ENCODE assay signal across 18 mouse cellular contexts in the genomic region with DNA sequence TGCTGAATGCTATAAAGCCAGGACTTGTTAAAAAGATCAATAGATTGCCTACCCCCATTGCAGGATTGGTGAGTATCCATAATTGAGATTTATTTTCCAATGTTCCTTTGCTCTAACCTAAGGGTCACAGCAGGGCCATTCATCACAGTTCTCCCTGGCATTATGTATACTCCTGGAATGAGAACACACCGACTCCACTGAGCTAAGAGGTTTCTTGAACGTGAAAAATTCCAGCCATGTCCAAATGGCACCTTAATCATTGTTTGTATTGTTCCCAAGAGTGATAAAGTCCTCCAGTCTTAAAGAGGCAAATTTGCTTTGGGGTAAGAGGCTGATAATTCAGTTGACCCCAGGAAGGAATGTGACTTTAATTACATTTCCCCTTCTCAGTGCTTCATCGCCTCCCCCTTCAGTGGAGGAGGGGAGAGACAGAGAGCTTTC.
DNase-seq lines count a peak whose midpoint lies in the region; ATAC-seq and TF ChIP-seq lines count a peak whose summit lies in the region.
"Had no signal": no experiment of that assay in that cellular context is flagged by ENCODE, and none has a peak within 500 bp of the region (broad histone marks: within the 10 kb centered on the region; RNA-seq: fewer than 3 reads in every experiment).

No protein-coding gene starts in this region.

- no peaks in the 10 kb centered on the region for H3K27me3 ChIP-seq in hindbrain, embryonic 11.5 days (ENCODE audit: control insufficient read depth, insufficient read depth, low read length)
- H3K27me3 ChIP-seq in hindbrain, embryonic 13.5 days = no peaks in the 10 kb centered on the region
- H3K27me3 ChIP-seq in stomach, embryonic 14.5 days (ENCODE audit: control insufficient read depth, insufficient read depth, low read length) = no peaks in the 10 kb centered on the region
- no peaks in the 10 kb centered on the region for H3K27me3 ChIP-seq in stomach, postnatal 0 days (ENCODE audit: control insufficient read depth, insufficient read depth, low read length)
- no peaks in the 10 kb centered on the region for H3K27me3 ChIP-seq in forebrain, embryonic 16.5 days (replicated peaks; ENCODE audit: control insufficient read depth, insufficient read depth, low read length)
- H3K27me3 ChIP-seq: forebrain, embryonic 13.5 days; limb, embryonic 13.5 days; megakaryocyte, embryonic 14.5 days had no signal

- no peak overlapping the region for H3K9ac ChIP-seq in hindbrain, embryonic 11.5 days (ENCODE audit: low read depth, low read length)
- H3K9ac ChIP-seq in hindbrain, embryonic 13.5 days = no peak overlapping the region
- H3K9ac ChIP-seq in stomach, embryonic 14.5 days (replicated peaks; ENCODE audit: low read depth, low read length) = no peak overlapping the region
- no peak overlapping the region for H3K9ac ChIP-seq in stomach, postnatal 0 days (ENCODE audit: low read length)
- no peak overlapping the region for H3K9ac ChIP-seq in forebrain, embryonic 16.5 days (replicated peaks; ENCODE audit: low read depth, low read length)
- H3K9ac ChIP-seq: forebrain, embryonic 13.5 days; limb, embryonic 13.5 days; liver, embryonic 14.5 days had no signal

- no peaks in the 10 kb centered on the region for H3K36me3 ChIP-seq in hindbrain, embryonic 11.5 days (ENCODE audit: control insufficient read depth, insufficient read depth, low read length)
- H3K36me3 ChIP-seq in hindbrain, embryonic 13.5 days = 0 out of 2 replicates have a peak, but pooled peaks cover 6% of the 10 kb centered on the region
- no peaks in the 10 kb centered on the region for H3K36me3 ChIP-seq in stomach, embryonic 14.5 days (ENCODE audit: control insufficient read depth, insufficient read depth, low read length)
- no peaks in the 10 kb centered on the region for H3K36me3 ChIP-seq in stomach, postnatal 0 days (ENCODE audit: control insufficient read depth, insufficient read depth, low read length)
- no peaks in the 10 kb centered on the region for H3K36me3 ChIP-seq in forebrain, embryonic 16.5 days (ENCODE audit: control insufficient read depth, insufficient read depth)
- H3K36me3 ChIP-seq: limb, embryonic 13.5 days had no signal

- no peak overlapping the region for H3K27ac ChIP-seq in hindbrain, embryonic 11.5 days (ENCODE audit: low read depth, low read length)
- H3K27ac ChIP-seq in hindbrain, embryonic 13.5 days = no peak overlapping the region
- H3K27ac ChIP-seq in stomach, embryonic 14.5 days (ENCODE audit: low read length) = no peak overlapping the region
- H3K27ac ChIP-seq in stomach, postnatal 0 days (replicated peaks) = no peak overlapping the region
- no peak overlapping the region for H3K27ac ChIP-seq in forebrain, embryonic 16.5 days (ENCODE audit: low read length)
- H3K27ac ChIP-seq: forebrain, embryonic 13.5 days; gastrocnemius, adult 2 months; heart, adult 2 months; limb, embryonic 13.5 days; liver, embryonic 14.5 days had no signal

- no peak overlapping the region for H3K4me3 ChIP-seq in hindbrain, embryonic 11.5 days (ENCODE audit: low read depth, low read length)
- no peak overlapping the region for H3K4me3 ChIP-seq in hindbrain, embryonic 13.5 days
- no peak overlapping the region for H3K4me3 ChIP-seq in stomach, embryonic 14.5 days (ENCODE audit: low read depth, low read length)
- H3K4me3 ChIP-seq in stomach, postnatal 0 days (ENCODE audit: low read depth, low read length) = no peak overlapping the region
- H3K4me3 ChIP-seq in forebrain, embryonic 16.5 days (replicated peaks; ENCODE audit: low read length) = no peak overlapping the region
- H3K4me3 ChIP-seq: forebrain, embryonic 13.5 days; gastrocnemius, adult 2 months; heart, adult 2 months; limb, embryonic 13.5 days; megakaryocyte, embryonic 14.5 days had no signal

- 41% methylated on average over 3 of the region's 3 CpGs for WGBS in hindbrain, embryonic 11.5 days
- 35% methylated on average over 3 of the region's 3 CpGs for WGBS in hindbrain, embryonic 13.5 days
- WGBS in stomach, embryonic 14.5 days = 15% methylated on average over 3 of the region's 3 CpGs
- WGBS in stomach, postnatal 0 days = 16% methylated on average over 3 of the region's 3 CpGs
- 63% methylated on average over 3 of the region's 3 CpGs for WGBS in forebrain, embryonic 16.5 days

- no peak for TF ChIP-seq CTCF in stomach, postnatal 0 days (IDR thresholded peaks at IDR 0.05; ENCODE audit: low read depth)

- H3K4me1 ChIP-seq in hindbrain, embryonic 11.5 days (replicated peaks; ENCODE audit: control insufficient read depth, insufficient read depth, low read length) = no peaks in the 10 kb centered on the region
- peaks cover 9% of the 10 kb centered on the region for H3K4me1 ChIP-seq in hindbrain, embryonic 13.5 days (replicated peaks)
- no peaks in the 10 kb centered on the region for H3K4me1 ChIP-seq in stomach, embryonic 14.5 days (ENCODE audit: control insufficient read depth, insufficient read depth, low read length)
- H3K4me1 ChIP-seq in stomach, postnatal 0 days (replicated peaks; ENCODE audit: control insufficient read depth, insufficient read depth) = no peaks in the 10 kb centered on the region
- no peaks in the 10 kb centered on the region for H3K4me1 ChIP-seq in forebrain, embryonic 16.5 days (replicated peaks; ENCODE audit: control insufficient read depth, insufficient read depth, low read length)
- H3K4me1 ChIP-seq: forebrain, embryonic 13.5 days; megakaryocyte, embryonic 14.5 days had no signal

- no peaks in the 10 kb centered on the region; the same call in 1 of the 2 replicates for H3K9me3 ChIP-seq in hindbrain, embryonic 11.5 days (ENCODE audit: control insufficient read depth, low read length)
- H3K9me3 ChIP-seq in hindbrain, embryonic 13.5 days = peaks cover 10% of the 10 kb centered on the region; the same call in 1 of the 2 replicates
- no peaks in the 10 kb centered on the region for H3K9me3 ChIP-seq in stomach, embryonic 14.5 days (ENCODE audit: control insufficient read depth, low read depth, low read length)
- H3K9me3 ChIP-seq in stomach, postnatal 0 days (ENCODE audit: control insufficient read depth, low read length) = no peaks in the 10 kb centered on the region
- peaks cover 4% of the 10 kb centered on the region for H3K9me3 ChIP-seq in forebrain, embryonic 16.5 days (ENCODE audit: control insufficient read depth, low read length)
- H3K9me3 ChIP-seq: megakaryocyte, embryonic 14.5 days had no signal

- no peak overlapping the region for H3K4me2 ChIP-seq in hindbrain, embryonic 11.5 days (replicated peaks; ENCODE audit: low read depth, low read length)
- H3K4me2 ChIP-seq in hindbrain, embryonic 13.5 days = no peak overlapping the region
- no peak overlapping the region for H3K4me2 ChIP-seq in stomach, embryonic 14.5 days (replicated peaks; ENCODE audit: low read depth, low read length)
- no peak overlapping the region for H3K4me2 ChIP-seq in stomach, postnatal 0 days (replicated peaks; ENCODE audit: low read depth)
- no peak overlapping the region for H3K4me2 ChIP-seq in forebrain, embryonic 16.5 days (ENCODE audit: low read length)
- H3K4me2 ChIP-seq: forebrain, embryonic 13.5 days; limb, embryonic 13.5 days had no signal

- no peak for DNase-seq in hindbrain, embryonic 11.5 days (ENCODE audit: low spot score)
- no peak for DNase-seq in stomach, postnatal 0 days (ENCODE audit: low spot score)
- DNase-seq in lung, postnatal 25 days (ENCODE audit: low spot score) = peak; percentile 71
- peak; percentile 11 for DNase-seq in yolk sac, embryonic 10.5 days (ENCODE audit: low spot score)
- no peak for DNase-seq in cerebellum, postnatal 14 days
- DNase-seq: adrenal gland, adult 8-10 months; cerebellum, adult 11-12 months; gastrocnemius, adult 2 months; heart, adult 2 months; kidney, adult 18-20 months; kidney, postnatal 14 days had no signal

- ATAC-seq in hindbrain, embryonic 11.5 days (ENCODE audit: low FRiP score) = peak; percentile 53
- ATAC-seq in hindbrain, embryonic 13.5 days (ENCODE audit: low FRiP score) = no peak
- peak; percentile 69; the same call in 1 of the 2 replicates for ATAC-seq in stomach, embryonic 14.5 days (ENCODE audit: insufficient number of reproducible peaks, insufficient read depth, low FRiP score, low read depth)
- no peak for ATAC-seq in stomach, postnatal 0 days (ENCODE audit: low FRiP score, low TSS enrichment)
- ATAC-seq in forebrain, embryonic 16.5 days = no peak
- ATAC-seq: forebrain, embryonic 13.5 days had no signal

- no peak for TF ChIP-seq EP300 in stomach, postnatal 0 days (optimal IDR thresholded peaks at IDR 0.05)

Comparison
In these comparisons a context has a peak if more than half of its experiments do, and no peak if none do; other contexts are left out.
1. ATAC-seq: peak in hindbrain, embryonic 11.5 days (single experiment) and stomach, embryonic 14.5 days (single experiment); none in hindbrain, embryonic 13.5 days (single experiment), stomach, postnatal 0 days (single experiment) and forebrain, embryonic 16.5 days (single experiment).
2. DNase-seq: peak in lung, postnatal 25 days (single experiment) and yolk sac, embryonic 10.5 days (single experiment); none in hindbrain, embryonic 11.5 days (single experiment), stomach, postnatal 0 days (single experiment) and cerebellum, postnatal 14 days (0 of 2).